ENCODE assay signal across 20 mouse cellular contexts in the genomic region with DNA sequence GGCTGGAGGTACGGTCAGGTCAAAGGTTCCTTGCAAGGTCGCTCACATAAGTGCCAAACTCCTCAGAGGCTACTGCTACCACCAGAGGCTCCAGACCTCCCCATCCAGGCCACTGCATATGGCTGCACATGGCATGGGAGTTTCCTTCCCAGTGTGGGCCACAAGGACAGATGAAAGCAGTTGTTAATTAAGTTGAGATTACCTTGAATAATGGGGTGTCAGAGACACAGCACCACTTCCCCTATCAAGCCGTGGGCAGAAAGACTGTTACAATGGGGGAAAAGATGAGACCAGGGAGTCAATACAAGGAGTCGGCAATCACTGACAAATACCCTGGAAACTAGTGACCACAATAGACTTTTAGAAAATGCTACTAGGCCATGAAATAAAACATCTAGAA.
"Had no signal": no experiment of that assay in that cellular context is flagged by ENCODE, and none has a peak within 500 bp of the region (broad histone marks: within the 10 kb centered on the region; RNA-seq: fewer than 3 reads in every experiment).

No protein-coding gene starts in this region.

- ATAC-seq: inflammation-experienced regulatory T-cells, adult 6 months; intestine, embryonic 16.5 days; lung, postnatal 0 days had no signal

- H3K4me2 ChIP-seq: limb, embryonic 13.5 days; lung, embryonic 14.5 days; midbrain, embryonic 11.5 days had no signal

- H3K4me3 ChIP-seq: limb, embryonic 10.5 days; limb, embryonic 13.5 days; megakaryocyte, embryonic 14.5 days had no signal

- H3K9ac ChIP-seq: limb, embryonic 13.5 days; lung, embryonic 14.5 days had no signal

- H3K27me3 ChIP-seq: limb, embryonic 13.5 days; megakaryocyte, embryonic 14.5 days had no signal

- DNase-seq: kidney, adult 2 months; kidney, postnatal 25 days; layer of hippocampus, postnatal 36 days; lung, embryonic 14.5 days; midbrain, embryonic 14.5 days; retina, postnatal 1 day; right cerebral cortex, postnatal 4 days; thymus, adult 2 months; thymus, postnatal 14 days; thymus, postnatal 4 days had no signal

- H3K9me3 ChIP-seq: megakaryocyte, embryonic 14.5 days had no signal

- H3K27ac ChIP-seq: kidney, postnatal 0 days; limb, embryonic 10.5 days; limb, embryonic 13.5 days; macrophage; stomach, postnatal 0 days had no signal
